Mouse (Mus musculus) gastrocnemius, postnatal 4 days (tissue): ENCODE measurements around the gene Ncor2. TPM values are rescaled to one million over a fixed set of nuclear protein-coding genes. Genes with fewer than 3 reads are reported as not detected.
"Not testable (repeated sequence)": the region's sequence is repeated elsewhere in the genome, so short reads cannot be mapped to it uniquely, and the experiment has no call there.

Experiments
- DNase-seq, 2 experiments: peaks; one replicate each; pipeline ENCODE4 v3.0.0; 2021 to 2022; ENCODE audit warnings: low spot score in 2 of 2, mixed read lengths in 2 of 2
- long read RNA-seq, 2 experiments: library from polyadenylated mRNA; stranded (forward); transcript quantifications; one replicate each; pipeline ENCODE4 v2.0.0; 2021
- total RNA-seq, 2 experiments: library from RNA; stranded (reverse); gene quantifications; 2 replicates each; pipeline ENCODE4 v1.2.3; 2021

Ncor2 gene
- total RNA-seq, result 100 to 1,000 TPM; 168 to 179 TPM
- long read RNA-seq, experiment 1, partial matches to known transcripts, result 34 of 69 reads
- long read RNA-seq, experiment 1, other reads (novel, unspliced or antisense), result 34 of 69 reads
- long read RNA-seq, experiment 2, partial matches to known transcripts, result 22 of 71 reads
- long read RNA-seq, experiment 2, other reads (novel, unspliced or antisense), result 43 of 71 reads

- peak; percentile 81 to 86 for DNase-seq
These were observed at the start of gene Ncor2 for GRCm38 (mm10) chr5:125179007-125179734. Gene Ncor2 (minus strand): TSS chr5:125179219.

DNA sequence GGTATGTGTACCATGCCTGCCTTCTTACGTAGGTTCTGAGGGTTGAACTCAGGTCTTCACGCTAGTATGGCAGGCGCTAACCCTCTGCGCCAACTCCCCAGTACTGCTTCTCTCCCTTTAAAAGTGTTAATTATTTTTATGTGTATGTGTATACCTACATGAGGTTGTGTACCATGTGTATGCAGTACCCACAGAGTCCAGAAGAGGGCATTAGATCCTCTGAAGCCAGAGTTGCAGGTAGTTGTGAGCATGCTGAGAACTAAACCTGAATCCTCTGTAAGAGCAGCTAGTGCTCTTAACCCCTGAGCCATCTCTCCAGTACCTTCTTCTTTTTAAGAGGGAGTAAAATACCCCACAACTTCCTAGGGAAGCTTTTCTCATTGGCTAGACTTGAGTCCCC, 48.7 kb upstream of the Ncor2 start:
- DNase-seq, result no peak

- peak; percentile 53 to 78 for DNase-seq
These were observed 47.2 kb upstream of the Ncor2 start for GRCm38 (mm10) chr5:125226229-125226634.

DNA sequence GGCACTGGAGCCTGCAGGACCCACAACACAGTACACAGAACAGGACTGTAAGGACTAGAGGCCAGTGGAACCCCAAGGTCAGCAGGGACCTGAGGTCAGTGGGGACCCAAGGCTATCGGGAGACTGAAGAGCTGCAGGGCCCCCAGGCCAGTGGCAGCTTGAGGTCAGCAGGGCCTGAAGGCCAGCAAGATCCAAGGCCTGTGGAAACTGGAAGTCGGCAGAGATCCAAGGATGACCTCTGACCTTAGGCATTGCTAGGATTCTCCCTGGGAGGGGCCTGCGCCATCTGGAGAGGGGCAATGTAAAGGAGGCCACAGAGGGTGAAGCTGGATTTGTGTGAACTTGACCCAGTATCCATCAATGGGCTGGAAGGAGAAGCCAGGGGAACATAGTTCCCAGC, 45.9 kb upstream of the Ncor2 start:
- no peak for DNase-seq

DNA sequence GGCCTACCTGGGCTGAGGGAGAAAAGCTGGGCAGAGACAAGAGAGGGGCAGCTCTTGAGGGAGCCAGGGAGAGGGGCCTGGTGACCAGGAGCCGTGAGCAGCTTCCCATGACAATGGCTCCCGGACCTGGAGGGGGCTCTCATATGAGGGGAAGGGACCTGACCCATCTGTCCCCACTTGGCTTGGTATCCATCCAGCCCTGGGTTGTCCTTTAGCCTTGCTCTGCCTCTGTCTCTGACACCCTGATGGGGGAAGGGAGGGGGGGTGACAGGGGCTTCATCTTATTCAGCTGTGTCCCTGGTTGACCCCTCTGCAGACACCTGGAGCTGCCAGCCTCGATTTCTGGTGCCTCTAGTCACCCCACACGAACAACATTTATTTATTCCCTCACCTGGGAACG, 44.9 kb upstream of the Ncor2 start:
- no peak for DNase-seq

- no peak for DNase-seq
These were observed 43.7 kb upstream of the Ncor2 start for GRCm38 (mm10) chr5:125222706-125223105.

- DNase-seq, result peak in 1 of 2 experiments; percentile 76
These were observed 42.8 kb upstream of the Ncor2 start for GRCm38 (mm10) chr5:125221868-125222267.

- DNase-seq, result no peak
These were observed 38.6 kb upstream of the Ncor2 start for GRCm38 (mm10) chr5:125217426-125218170.

GRCm38 (mm10) chr5:125215930-125216459, 37.0 kb upstream of the Ncor2 start:
- DNase-seq, result peak; percentile 53 to 81

DNA sequence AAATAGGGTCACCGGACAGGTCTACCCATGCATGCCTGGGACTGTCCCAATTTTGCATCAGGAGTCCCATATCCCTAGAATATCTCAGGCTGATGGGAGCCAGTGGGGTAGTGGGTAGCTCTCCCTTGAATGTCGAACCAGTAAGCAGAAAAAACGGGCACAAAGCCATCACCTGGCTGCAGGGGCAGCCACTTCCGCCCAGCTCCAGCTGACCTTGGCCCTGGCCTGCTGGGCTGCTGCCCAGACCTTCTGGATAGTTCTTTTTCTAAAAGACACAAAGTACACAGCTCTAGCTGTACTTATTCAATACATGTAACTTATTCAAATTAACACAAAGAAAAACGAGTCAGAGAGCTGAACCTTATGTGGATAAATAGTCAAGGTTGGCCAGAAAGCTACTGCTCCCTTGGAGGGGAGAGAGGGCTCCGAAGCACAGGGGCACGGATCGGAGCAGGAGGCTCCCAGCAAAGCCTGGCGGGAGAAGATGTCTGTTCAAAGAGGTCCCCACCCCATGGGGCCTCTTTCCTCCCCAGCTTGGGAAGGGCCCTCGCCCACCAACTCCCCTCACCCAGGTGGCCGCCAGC, 36.4 kb upstream of the Ncor2 start:
- peak in 1 of 2 experiments; percentile 55 for DNase-seq

GRCm38 (mm10) chr5:125214064-125214463, 35.0 kb upstream of the Ncor2 start:
- DNase-seq, result no peak

- not testable (repeated sequence) for DNase-seq
These were observed 25.9 kb upstream of the Ncor2 start for GRCm38 (mm10) chr5:125204910-125205309.

GRCm38 (mm10) chr5:125204199-125204815, 25.3 kb upstream of the Ncor2 start:
- no peak for DNase-seq

DNA sequence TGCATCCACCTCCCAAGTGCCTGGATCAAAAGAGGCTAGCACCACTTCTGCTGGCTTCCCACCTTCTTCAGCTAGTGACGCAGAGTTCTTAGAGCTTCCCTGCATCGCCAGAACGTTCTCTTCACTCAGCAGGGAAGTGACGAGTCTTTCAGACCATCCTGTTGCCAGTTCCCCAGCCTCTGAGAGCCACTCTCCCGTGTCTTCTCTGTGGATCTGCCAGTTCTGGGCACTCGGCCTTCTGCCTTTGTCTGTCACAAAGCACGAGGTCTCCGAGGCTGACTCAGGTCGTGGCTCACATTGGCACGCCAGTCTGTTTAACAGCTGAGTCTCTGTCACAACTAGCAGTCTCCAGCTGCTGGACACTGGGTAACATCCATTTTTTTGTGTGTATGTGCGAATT, 24.7 kb upstream of the Ncor2 start:
- peak in 1 of 2 experiments; percentile 58 for DNase-seq

DNA sequence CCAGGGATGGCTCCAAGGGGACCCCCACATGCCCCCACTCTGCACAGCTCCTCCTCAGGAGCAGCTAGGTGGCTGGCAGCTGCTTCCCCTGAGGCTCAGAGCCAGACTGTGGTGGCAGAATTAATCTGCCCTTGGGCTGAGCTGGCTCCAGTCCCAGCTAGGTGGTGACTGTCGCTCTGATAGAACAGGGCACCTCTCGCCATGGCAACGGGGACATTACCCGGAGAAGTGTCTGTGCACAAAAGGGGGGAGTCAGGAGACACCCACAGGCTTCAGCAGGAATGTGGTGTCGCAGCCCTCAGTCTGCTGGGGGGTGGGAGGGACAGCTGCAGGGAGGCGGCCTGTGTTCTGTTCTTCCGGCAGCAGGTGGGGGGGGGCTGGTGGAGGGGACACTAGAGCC, 24.1 kb upstream of the Ncor2 start:
- DNase-seq, result peak in 1 of 2 experiments; percentile 43

DNA sequence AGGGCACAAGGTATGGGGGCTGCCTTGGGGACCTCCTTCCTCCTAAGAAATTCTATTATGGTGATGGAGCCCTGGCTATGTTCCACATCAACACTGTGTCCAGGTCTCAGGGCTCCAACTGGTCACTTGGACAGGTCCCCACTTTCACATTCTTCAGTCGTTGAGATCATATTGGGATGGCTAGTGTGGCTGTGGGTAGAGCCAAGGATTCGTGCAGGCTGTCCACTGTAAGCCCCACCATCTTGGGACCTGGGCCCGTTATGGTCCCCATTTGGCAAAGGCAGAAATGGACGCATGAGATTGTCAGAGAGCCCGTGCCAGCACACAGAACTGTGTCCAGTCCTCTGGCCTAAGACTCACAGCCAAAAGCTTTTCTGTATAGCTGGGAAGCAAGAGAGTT, 23.1 kb upstream of the Ncor2 start:
- DNase-seq, result peak in 1 of 2 experiments; percentile 40

DNA sequence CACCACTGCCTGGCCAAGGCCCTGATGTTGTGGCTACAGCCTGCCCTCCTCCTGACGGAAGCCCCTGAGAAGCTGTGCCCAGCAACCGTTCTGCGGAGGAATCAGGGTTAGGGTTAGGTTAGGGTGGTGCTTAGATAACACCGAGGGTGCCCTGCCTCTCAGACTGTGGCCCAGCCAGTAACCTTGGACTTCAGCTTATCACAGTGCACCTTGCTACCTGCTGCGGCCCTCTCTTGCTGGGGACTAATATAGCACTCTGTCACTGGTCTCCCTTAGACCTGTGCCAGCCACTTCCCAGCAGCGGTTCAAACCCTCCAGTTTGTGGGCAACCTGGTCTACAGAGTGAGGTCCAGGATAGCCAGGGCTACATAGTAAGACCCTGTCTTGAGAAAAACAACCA, 20.1 kb upstream of the Ncor2 start:
- no peak for DNase-seq

DNA sequence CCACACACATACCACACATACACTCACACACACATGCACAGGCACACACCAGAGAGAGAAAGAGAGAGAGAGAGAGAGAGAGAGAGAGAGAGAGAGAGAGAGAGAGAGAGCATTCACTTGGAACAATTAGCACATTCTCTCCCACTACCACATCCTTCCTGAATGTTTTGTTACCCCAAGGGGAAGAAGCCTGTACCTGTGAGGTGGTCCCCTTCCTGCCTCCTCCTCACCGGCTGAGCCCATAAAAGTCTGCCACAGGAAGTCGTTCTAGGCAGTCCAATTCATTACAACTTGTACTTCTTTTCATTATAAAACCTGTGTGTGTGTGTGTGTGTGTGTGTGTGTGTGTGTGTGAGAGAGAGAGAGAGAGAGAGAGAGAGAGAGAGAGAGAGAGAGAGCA, 18.3 kb upstream of the Ncor2 start:
- DNase-seq, result not testable (repeated sequence)

DNA sequence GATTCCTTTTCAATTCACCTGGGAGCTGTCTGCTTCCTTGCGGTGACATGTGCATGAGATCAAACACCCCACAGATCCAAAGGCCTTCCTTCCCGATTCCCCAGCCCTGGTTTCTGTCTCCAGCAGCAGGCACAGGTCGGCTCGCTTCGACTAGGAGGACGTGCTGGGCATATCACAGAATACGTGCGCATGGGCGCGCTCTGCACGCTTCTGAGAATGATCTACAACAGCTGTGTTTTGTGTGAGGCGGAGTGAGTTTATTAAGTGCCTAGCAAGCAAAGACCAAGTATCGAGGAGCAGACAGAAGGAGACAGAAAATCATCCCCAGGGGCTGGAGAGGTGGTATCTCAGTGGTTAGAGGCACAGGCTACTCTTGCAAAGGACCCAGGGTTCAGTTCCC, 17.0 kb upstream of the Ncor2 start:
- no peak for DNase-seq

DNA sequence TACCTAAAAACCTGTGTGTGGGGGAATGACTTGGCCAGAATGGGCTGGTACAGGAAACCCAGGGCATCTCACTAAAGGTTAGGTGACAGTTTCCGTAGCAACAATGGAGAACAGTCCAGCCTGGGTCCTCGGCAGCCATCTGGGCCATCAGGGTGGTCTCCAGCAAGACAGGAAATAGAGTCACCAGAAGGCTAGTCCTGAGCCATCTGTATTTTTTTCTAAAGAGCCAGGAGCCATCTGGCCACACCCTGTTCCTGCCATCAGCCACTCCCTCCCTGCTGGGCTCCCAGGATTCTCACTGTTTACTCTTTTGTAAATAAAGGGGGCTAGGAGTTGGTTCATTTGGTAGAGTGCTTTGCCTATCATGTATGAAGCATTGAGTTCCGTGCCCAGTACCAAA, 16.1 kb upstream of the Ncor2 start:
- no peak for DNase-seq
